ENCODE assay signal across 25 mouse cellular contexts in the genomic region with DNA sequence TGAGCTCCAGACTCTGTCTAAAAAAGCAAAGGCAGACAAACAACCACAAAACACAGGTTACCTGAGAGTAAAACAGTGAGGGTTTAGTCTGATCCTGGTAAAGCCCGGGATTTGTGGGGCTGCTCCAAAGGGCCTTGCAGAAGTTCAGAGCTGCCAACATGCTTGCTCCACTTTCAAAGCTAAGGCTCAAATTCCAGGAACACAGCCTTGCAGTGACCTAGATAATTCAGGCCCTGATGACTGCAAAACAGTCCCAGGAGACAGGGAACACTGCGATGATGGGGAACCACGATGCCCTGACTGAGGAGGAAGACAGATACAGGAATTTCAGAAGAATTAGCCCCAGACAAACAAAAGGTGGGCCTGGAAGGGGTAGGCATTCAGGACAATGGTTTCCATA.
DNase-seq lines count a peak whose midpoint lies in the region; ATAC-seq and TF ChIP-seq lines count a peak whose summit lies in the region.
"Had no signal": no experiment of that assay in that cellular context is flagged by ENCODE, and none has a peak within 500 bp of the region (broad histone marks: within the 10 kb centered on the region; RNA-seq: fewer than 3 reads in every experiment).

No protein-coding gene starts in this region.

- no peak for TF ChIP-seq EP300 in liver, postnatal 0 days (IDR thresholded peaks at IDR 0.05; ENCODE audit: low read depth)

- 44% methylated on average over 3 of the region's 3 CpGs for WGBS in liver, adult 2 months
- WGBS in liver, postnatal 0 days (ENCODE audit: insufficient replicate concordance): 61% methylated on average over 3 of the region's 3 CpGs
- 61% methylated on average over 3 of the region's 3 CpGs for whole genome bisulfite sequencing in hindbrain, embryonic 12.5 days

- H3K9ac ChIP-seq in liver, adult 2 months (ENCODE audit: low read depth, low read length): no peak overlapping the region
- no peak overlapping the region for H3K9ac ChIP-seq in liver, postnatal 0 days (replicated peaks)
- H3K9ac ChIP-seq in hindbrain, embryonic 12.5 days: no peak overlapping the region
- H3K9ac ChIP-seq: heart, embryonic 12.5 days; hindbrain, embryonic 14.5 days; liver, embryonic 15.5 days; lung, embryonic 15.5 days; midbrain, embryonic 15.5 days; neural tube, embryonic 15.5 days had no signal

- no peak overlapping the region for H3K4me3 ChIP-seq in liver, adult 2 months (ENCODE audit: insufficient read depth, low read depth, low read length)
- H3K4me3 ChIP-seq in liver, postnatal 0 days (ENCODE audit: low read depth, low read length): no peak overlapping the region
- H3K4me3 ChIP-seq in hindbrain, embryonic 12.5 days: no peak overlapping the region
- H3K4me3 ChIP-seq: erythroblast, embryonic 14.5 days; heart, adult 2 months; heart, embryonic 12.5 days; liver, embryonic 15.5 days; lung, embryonic 15.5 days; midbrain, embryonic 10.5 days; midbrain, embryonic 15.5 days; neural tube, embryonic 15.5 days had no signal

- H3K36me3 ChIP-seq in liver, adult 2 months (ENCODE audit: control insufficient read depth, insufficient read depth, low read length): no peaks in the 10 kb centered on the region
- no peaks in the 10 kb centered on the region for H3K36me3 ChIP-seq in liver, postnatal 0 days (replicated peaks; ENCODE audit: insufficient read depth, low read length)
- no peaks in the 10 kb centered on the region for H3K36me3 ChIP-seq in hindbrain, embryonic 12.5 days
- H3K36me3 ChIP-seq: heart, embryonic 12.5 days; liver, embryonic 15.5 days; lung, embryonic 15.5 days; midbrain, embryonic 10.5 days; midbrain, embryonic 15.5 days; neural tube, embryonic 15.5 days had no signal

- no peak overlapping the region for H3K27ac ChIP-seq in liver, adult 2 months (replicated peaks; ENCODE audit: insufficient read depth, low read depth, low read length)
- H3K27ac ChIP-seq in liver, postnatal 0 days (ENCODE audit: low read depth): no peak overlapping the region
- no peak overlapping the region for H3K27ac ChIP-seq in hindbrain, embryonic 12.5 days
- H3K27ac ChIP-seq: heart, adult 2 months; hindbrain, embryonic 14.5 days; liver, embryonic 15.5 days; lung, embryonic 15.5 days; midbrain, embryonic 10.5 days; midbrain, embryonic 15.5 days; neural tube, embryonic 15.5 days had no signal

- TF ChIP-seq POLR2A in liver, adult 2 months (IDR thresholded peaks at IDR 0.05; ENCODE audit: extremely low read depth, insufficient read depth, low read length): no peak

- intact Hi-C loops in gastrocnemius, postnatal 36 days (cut with DNase I): no loop called here

- no peak for ATAC-seq in liver, postnatal 0 days
- no peak for ATAC-seq in hindbrain, embryonic 12.5 days (ENCODE audit: low FRiP score)
- ATAC-seq: activated CD4-positive, CD25-positive, alpha-beta regulatory T cell, adult 4 months; forebrain, embryonic 16.5 days; intestine, postnatal 0 days; midbrain, embryonic 15.5 days had no signal

- no peak for TF ChIP-seq CTCF in liver, adult 2 months (IDR thresholded peaks at IDR 0.05; ENCODE audit: low read depth, low read length)
- no peak for TF ChIP-seq CTCF in liver, postnatal 0 days (IDR thresholded peaks at IDR 0.05; ENCODE audit: low read depth)

- H3K4me1 ChIP-seq in liver, adult 2 months (ENCODE audit: control insufficient read depth, insufficient read depth, low read length): peaks cover 10% of the 10 kb centered on the region; the same call in 1 of the 2 replicates
- H3K4me1 ChIP-seq in liver, postnatal 0 days (ENCODE audit: insufficient read depth): peaks cover 15% of the 10 kb centered on the region
- peaks cover 16% of the 10 kb centered on the region for H3K4me1 ChIP-seq in hindbrain, embryonic 12.5 days
- H3K4me1 ChIP-seq: lung, embryonic 15.5 days had no signal

- H3K79me2 ChIP-seq in liver, adult 2 months (ENCODE audit: control insufficient read depth, insufficient read depth, low read length): no peaks in the 10 kb centered on the region

- DNase-seq in adrenal gland, adult (ENCODE audit: inconsistent age in 2 of 2, low spot score in 1 of 2): peak; percentile 34 to 79
- DNase-seq in adrenal gland, adult 18-20 months (ENCODE audit: low spot score in 2 of 2): no peak
- peak; percentile 41 for DNase-seq in gastrocnemius, adult 18-20 months (ENCODE audit: low spot score)
- DNase-seq in gastrocnemius, postnatal 36 days: no peak
- peak; percentile 26 for DNase-seq in liver, adult 2 months (ENCODE audit: extremely low read depth, low read depth, low spot score)
- DNase-seq in liver, postnatal 0 days: no peak
- DNase-seq: cerebellum, postnatal 14 days; heart, postnatal 4 days; kidney, postnatal 4 days; layer of hippocampus, adult 9-11 months; liver; thymus, postnatal 4 days had no signal

- no peaks in the 10 kb centered on the region for H3K27me3 ChIP-seq in liver, adult 2 months (ENCODE audit: control insufficient read depth, insufficient read depth, low read length)
- H3K27me3 ChIP-seq in liver, postnatal 0 days (ENCODE audit: insufficient read depth, low read length): no peaks in the 10 kb centered on the region
- H3K27me3 ChIP-seq in hindbrain, embryonic 12.5 days: 0 out of 2 replicates have a peak, but pooled peaks cover 3% of the 10 kb centered on the region
- H3K27me3 ChIP-seq: heart, embryonic 12.5 days; liver, embryonic 15.5 days; lung, embryonic 15.5 days; midbrain, embryonic 15.5 days; neural tube, embryonic 15.5 days had no signal

- no peaks in the 10 kb centered on the region for H3K9me3 ChIP-seq in liver, postnatal 0 days (ENCODE audit: low read length)
- H3K9me3 ChIP-seq in hindbrain, embryonic 12.5 days (replicated peaks): no peaks in the 10 kb centered on the region
- H3K9me3 ChIP-seq: heart, embryonic 12.5 days; liver, embryonic 15.5 days; lung, embryonic 15.5 days; midbrain, embryonic 10.5 days; midbrain, embryonic 15.5 days; neural tube, embryonic 15.5 days had no signal

- no peak overlapping the region for H3K4me2 ChIP-seq in liver, postnatal 0 days (ENCODE audit: low read depth, low read length)
- H3K4me2 ChIP-seq in hindbrain, embryonic 12.5 days (replicated peaks): no peak overlapping the region
- H3K4me2 ChIP-seq: heart, embryonic 12.5 days; hindbrain, embryonic 14.5 days; liver, embryonic 15.5 days; lung, embryonic 15.5 days; midbrain, embryonic 15.5 days; neural tube, embryonic 15.5 days had no signal

Comparison
In these comparisons a context has a peak if more than half of its experiments do, and no peak if none do; other contexts are left out.
1. DNase-seq: peak in adrenal gland, adult (2 of 2), gastrocnemius, adult 18-20 months (single experiment) and liver, adult 2 months (single experiment); none in adrenal gland, adult 18-20 months (0 of 2), gastrocnemius, postnatal 36 days (0 of 2) and liver, postnatal 0 days (single experiment).